Mouse (Mus musculus) hindbrain, embryonic 10.5 days (tissue): ENCODE measurements around the gene Slc2a8. TPM values are rescaled to one million over a fixed set of nuclear protein-coding genes. Genes with fewer than 3 reads are reported as not detected.
"Not testable (repeated sequence)": the region's sequence is repeated elsewhere in the genome, so short reads cannot be mapped to it uniquely, and the experiment has no call there.

ENCODE experiments used
- DNase-seq: peaks from one replicate; pipeline ENCODE4 v3.0.0-alpha.2; 2017; ENCODE audit warnings: low spot score
- H3K27ac ChIP-seq: fragments of 300-500 bp; sonication (generic); 2 replicates; pipeline ENCODE4 v1.5.1; 2016; ENCODE audit warnings: mild to moderate bottlenecking, moderate library complexity
- H3K27me3 ChIP-seq: fragments of 300-500 bp; sonication (generic); 2 replicates; pipeline ENCODE4 v1.6.1; 2016; ENCODE audit warnings: mild to moderate bottlenecking; ENCODE audit not compliant: poor library complexity, insufficient read depth, severe bottlenecking
- H3K36me3 ChIP-seq: fragments of 300-500 bp; sonication (generic); 2 replicates; pipeline ENCODE4 v1.6.1; 2016; ENCODE audit warnings: mild to moderate bottlenecking, moderate library complexity
- H3K4me1 ChIP-seq: fragments of 300-500 bp; sonication (generic); replicated peaks from 2 replicates; pipeline ENCODE4 v1.6.1; 2016; ENCODE audit warnings: mild to moderate bottlenecking
- H3K4me3 ChIP-seq: fragments of 300-500 bp; sonication (generic); 2 replicates; pipeline ENCODE4 v1.5.1; 2016; ENCODE audit warnings: mild to moderate bottlenecking, moderate library complexity
- H3K9me3 ChIP-seq: fragments of 300-500 bp; sonication (generic); 2 replicates; pipeline ENCODE4 v1.6.1; 2016; ENCODE audit warnings: mild to moderate bottlenecking, moderate library complexity
- WGBS: fragments of 180-500 bp; shearing (Covaris S2); methylation state at CpG from one replicate; pipeline ENCODE4 v1.1.7; 2016; 5-methylcytosine and 5-hydroxymethylcytosine counted together
- polyA plus RNA-seq: library from polyadenylated mRNA; unstranded; fragments of >200 nt; fragmentation: Nextera tagmentation; extraction: Ambion mirVana; gene quantifications from 2 replicates; pipeline ENCODE4 v1.2.1, GENCODE M21; 2016

The Slc2a8 gene
- 21.3 and 27.4 TPM in 2 replicates for polyA plus RNA-seq

- H3K27ac ChIP-seq = peak within 1 kb of the TSS; percentile 89
- peak within 1 kb of the TSS; percentile 87 for H3K4me3 ChIP-seq
- WGBS = under 1% methylated on average over 50 of the region's 50 CpGs
- H3K36me3 ChIP-seq = no peaks in the 10 kb centered on the region
- H3K27me3 ChIP-seq = no peaks in the 10 kb centered on the region
- H3K9me3 ChIP-seq = no peaks in the 10 kb centered on the region
- DNase-seq = peak; percentile 95
- peaks cover 37% of the 10 kb centered on the region for H3K4me1 ChIP-seq
Measured at GRCm38 (mm10) chr2:32981725-32982271, at the start of gene Slc2a8. Gene Slc2a8 (minus strand): TSS chr2:32982083.

DNA sequence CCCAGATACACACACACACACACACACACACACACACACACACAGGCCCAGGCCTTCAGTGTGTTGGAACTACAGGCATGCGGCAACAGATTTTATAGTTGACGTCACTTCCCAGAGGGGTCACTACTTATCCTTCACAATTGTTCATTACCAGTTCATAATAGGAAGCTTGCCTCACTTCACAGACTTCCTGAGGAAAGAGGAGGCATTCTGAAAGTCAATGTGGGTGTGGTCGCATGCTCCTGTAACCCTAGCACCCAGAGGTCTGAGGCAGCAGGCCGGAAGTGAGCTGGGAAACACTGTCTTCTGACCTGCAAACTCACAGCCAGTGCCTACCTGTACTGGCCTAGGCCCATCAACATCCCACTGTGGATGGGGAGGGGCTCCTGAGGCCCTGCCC is 43.2 kb upstream of the Slc2a8 start:
- no peaks in the 10 kb centered on the region for H3K27me3 ChIP-seq
- H3K27ac ChIP-seq = no peak overlapping the region
- H3K4me3 ChIP-seq = no peak overlapping the region
- no peak for DNase-seq
- no peaks in the 10 kb centered on the region for H3K9me3 ChIP-seq
- H3K4me1 ChIP-seq = no peaks in the 10 kb centered on the region
- H3K36me3 ChIP-seq = no peaks in the 10 kb centered on the region
- WGBS = 83% methylated on average over 4 of the region's 4 CpGs

- Histone ChIP-seq H3K9me3 (no peaks in the 10 kb centered on the region), H3K4me1 (no peaks in the 10 kb centered on the region), H3K27ac (no peak overlapping the region), H3K36me3 (no peaks in the 10 kb centered on the region), H3K27me3 (no peaks in the 10 kb centered on the region), H3K4me3 (no peak overlapping the region)
- DNase-seq = no peak
- 73% methylated on average over 10 of the region's 10 CpGs for WGBS
Measured at GRCm38 (mm10) chr2:33024564-33024963, 42.7 kb upstream of the Slc2a8 start.

- Histone ChIP-seq H3K27ac (no peak overlapping the region), H3K27me3 (no peaks in the 10 kb centered on the region), H3K4me1 (no peaks in the 10 kb centered on the region), H3K36me3 (no peaks in the 10 kb centered on the region), H3K4me3 (no peak overlapping the region), H3K9me3 (no peaks in the 10 kb centered on the region)
- DNase-seq = no peak
- WGBS = 77% methylated on average over 6 of the region's 6 CpGs
Measured at GRCm38 (mm10) chr2:33022846-33023245, 41.0 kb upstream of the Slc2a8 start.

DNA sequence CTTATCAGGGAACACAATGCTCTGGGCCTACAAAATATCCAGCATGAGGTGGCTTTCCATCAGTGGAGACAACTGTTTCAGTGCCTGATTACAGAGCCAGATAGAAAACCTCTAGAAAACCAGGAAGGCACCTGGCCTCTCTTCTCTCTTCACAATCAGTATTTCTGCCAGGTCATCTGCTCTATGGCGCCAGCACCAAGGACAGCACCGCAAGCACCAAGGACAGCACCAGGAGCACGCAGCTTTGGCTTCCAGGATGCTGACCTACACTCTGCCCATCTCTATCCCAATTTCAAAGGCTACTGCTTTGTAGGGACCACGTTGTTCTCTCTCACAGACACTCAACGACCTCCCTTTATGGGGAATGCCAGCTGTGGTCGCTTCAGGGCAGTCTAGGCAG is 36.1 kb upstream of the Slc2a8 start:
- peak; percentile 62 for DNase-seq
- no peaks in the 10 kb centered on the region for H3K27me3 ChIP-seq
- no peak overlapping the region for H3K4me3 ChIP-seq
- H3K36me3 ChIP-seq = no peaks in the 10 kb centered on the region
- no peaks in the 10 kb centered on the region for H3K9me3 ChIP-seq
- H3K27ac ChIP-seq = no peak overlapping the region
- H3K4me1 ChIP-seq = 0 out of 2 replicates have a peak, but pooled peaks cover 6% of the 10 kb centered on the region
- 9% methylated on average over 6 of the region's 6 CpGs for WGBS

DNA sequence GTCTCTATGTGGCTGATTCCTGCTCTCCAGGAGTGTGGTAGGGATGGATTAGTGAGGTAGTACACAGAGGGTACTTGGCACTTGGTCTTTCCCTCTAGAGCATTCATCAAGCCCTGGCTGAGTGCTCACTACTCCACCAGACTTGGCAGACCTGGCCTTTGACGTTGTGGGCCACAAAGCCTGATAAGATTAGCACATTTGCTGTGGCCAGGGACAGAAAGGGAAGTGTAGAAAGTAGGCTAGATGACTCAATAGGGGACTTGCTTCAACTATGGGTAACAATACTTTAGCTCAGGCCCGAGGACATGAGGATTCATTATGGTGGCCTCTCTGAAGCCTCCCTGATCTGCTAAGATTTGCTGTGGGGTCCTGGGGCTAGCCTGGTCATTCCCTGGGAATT is 35.3 kb upstream of the Slc2a8 start:
- Histone ChIP-seq H3K9me3 (no peaks in the 10 kb centered on the region), H3K27me3 (no peaks in the 10 kb centered on the region), H3K4me1 (0 out of 2 replicates have a peak, but pooled peaks cover 6% of the 10 kb centered on the region), H3K4me3 (no peak overlapping the region), H3K36me3 (no peaks in the 10 kb centered on the region), H3K27ac (no peak overlapping the region)
- 81% methylated on average over 2 of the region's 2 CpGs for WGBS
- DNase-seq = no peak

DNA sequence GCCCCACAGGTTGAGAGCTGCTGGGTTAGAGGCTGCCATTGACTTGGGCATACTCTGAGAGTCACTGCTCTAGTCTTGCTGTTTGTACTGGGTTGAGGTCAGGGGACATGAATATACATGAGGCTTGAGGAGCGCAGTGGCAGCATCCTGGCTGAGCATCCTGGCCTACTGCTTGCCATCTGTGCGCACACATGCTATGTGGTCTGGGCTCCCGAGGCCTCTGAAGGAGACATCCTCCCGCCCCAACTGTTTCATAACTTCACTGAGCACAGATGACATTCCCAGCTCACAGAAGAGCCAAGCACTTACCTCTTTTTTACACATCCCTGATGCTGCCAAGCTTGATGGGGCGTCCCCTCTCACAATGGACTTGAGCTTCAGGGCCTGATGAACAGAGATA is 33.0 kb upstream of the Slc2a8 start:
- Histone ChIP-seq H3K4me1 (0 out of 2 replicates have a peak, but pooled peaks cover 6% of the 10 kb centered on the region), H3K4me3 (no peak overlapping the region), H3K27me3 (no peaks in the 10 kb centered on the region), H3K9me3 (no peaks in the 10 kb centered on the region), H3K27ac (no peak overlapping the region), H3K36me3 (no peaks in the 10 kb centered on the region)
- no peak for DNase-seq
- WGBS = 77% methylated on average over 5 of the region's 5 CpGs

- DNase-seq, H3K4me3 ChIP-seq, H3K36me3 ChIP-seq, H3K4me1 ChIP-seq, H3K27ac ChIP-seq, H3K9me3 ChIP-seq, H3K27me3 ChIP-seq: not testable (repeated sequence)
- 79% methylated on average over 4 of the region's 4 CpGs for WGBS
Measured at GRCm38 (mm10) chr2:33009055-33009454, 27.2 kb upstream of the Slc2a8 start.

DNA sequence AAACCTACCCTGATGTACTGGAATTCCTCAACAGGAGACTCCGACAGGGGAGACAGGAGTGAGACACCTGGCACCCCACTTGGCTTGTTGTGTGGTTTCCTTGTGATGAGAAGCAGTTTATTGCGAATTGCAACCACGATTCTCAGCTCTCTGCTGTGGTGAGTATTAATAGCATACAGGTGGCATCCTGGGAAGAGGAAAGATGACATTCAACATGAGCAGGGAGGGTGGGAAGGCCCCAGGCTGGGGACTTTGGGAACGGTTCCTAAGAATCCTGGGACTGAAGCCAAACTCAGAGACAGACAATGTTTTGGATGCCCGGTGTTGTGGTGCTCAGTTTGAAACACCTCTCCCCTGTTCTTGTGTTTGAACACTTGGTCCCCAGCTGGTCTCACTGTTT is 23.2 kb upstream of the Slc2a8 start:
- H3K4me1 ChIP-seq = no peaks in the 10 kb centered on the region
- no peak for DNase-seq
- 85% methylated on average over 5 of the region's 5 CpGs for WGBS

DNA sequence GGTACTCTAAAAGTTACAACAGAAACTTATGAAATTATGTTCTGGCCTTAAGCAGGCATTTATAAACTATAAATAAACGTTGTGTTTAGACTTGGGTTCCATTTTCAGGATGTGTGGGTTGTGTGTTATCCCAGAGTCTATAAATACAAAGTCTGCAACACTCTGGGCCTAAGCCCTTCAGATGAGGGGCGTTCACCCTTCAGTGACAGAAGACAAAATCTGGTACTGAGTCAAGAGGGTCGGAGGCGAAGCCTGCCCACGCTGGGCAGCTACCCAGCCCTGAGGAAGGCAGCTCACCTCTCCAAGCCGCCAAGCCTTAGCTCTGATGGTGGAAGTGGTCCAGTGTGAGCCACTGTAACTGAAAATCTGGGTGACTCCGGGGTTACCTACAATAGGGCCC is 20.3 kb upstream of the Slc2a8 start:
- Histone ChIP-seq H3K27ac (no peak overlapping the region), H3K36me3 (0 out of 2 replicates have a peak, but pooled peaks cover 3% of the 10 kb centered on the region), H3K4me1 (no peaks in the 10 kb centered on the region), H3K9me3 (no peaks in the 10 kb centered on the region), H3K4me3 (no peak overlapping the region), H3K27me3 (no peaks in the 10 kb centered on the region)
- DNase-seq = no peak
- 89% methylated on average over 7 of the region's 7 CpGs for WGBS

More for the DNA sequence above, 23.2 kb upstream of the Slc2a8 start:
- no peaks in the 10 kb centered on the region for H3K27me3 ChIP-seq
- no peak overlapping the region for H3K4me3 ChIP-seq
- H3K27ac ChIP-seq = no peak overlapping the region
- H3K36me3 ChIP-seq = 0 out of 2 replicates have a peak, but pooled peaks cover 3% of the 10 kb centered on the region
- H3K9me3 ChIP-seq = no peaks in the 10 kb centered on the region

GRCm38 (mm10) chr2:32999752-33000151 is 17.9 kb upstream of the Slc2a8 start:
- no peak for DNase-seq
- 85% methylated on average over 2 of the region's 2 CpGs for WGBS
- no peak overlapping the region for H3K27ac ChIP-seq
- H3K4me1 ChIP-seq = no peaks in the 10 kb centered on the region
- no peak overlapping the region for H3K4me3 ChIP-seq
- no peaks in the 10 kb centered on the region for H3K27me3 ChIP-seq
- H3K9me3 ChIP-seq = no peaks in the 10 kb centered on the region
- no peaks in the 10 kb centered on the region for H3K36me3 ChIP-seq

DNA sequence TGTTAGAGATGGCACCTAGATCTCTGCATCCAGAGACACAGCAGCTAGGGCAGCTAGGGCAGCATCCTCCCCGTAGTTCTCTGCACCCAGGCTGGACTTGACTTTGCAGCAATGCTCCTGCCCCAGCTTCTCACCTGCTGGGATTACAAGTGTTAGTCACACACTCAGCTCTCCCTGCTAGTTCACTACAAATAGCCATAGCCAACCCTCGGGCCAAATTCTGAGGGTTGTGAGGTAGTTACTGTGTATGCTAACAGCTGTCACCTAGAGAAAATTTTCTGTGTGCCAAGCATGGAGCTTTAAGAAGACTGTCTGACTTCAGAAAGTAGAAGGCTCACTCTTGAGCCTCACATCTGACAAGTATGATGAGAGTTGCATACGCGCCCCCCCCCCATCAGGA is 15.9 kb upstream of the Slc2a8 start:
- H3K9me3 ChIP-seq = no peaks in the 10 kb centered on the region
- no peak overlapping the region for H3K4me3 ChIP-seq
- 78% methylated on average over 4 of the region's 4 CpGs for WGBS
- no peaks in the 10 kb centered on the region for H3K36me3 ChIP-seq
- H3K4me1 ChIP-seq = no peaks in the 10 kb centered on the region
- H3K27ac ChIP-seq = no peak overlapping the region
- DNase-seq = no peak
- H3K27me3 ChIP-seq = no peaks in the 10 kb centered on the region

- 72% methylated on average over 6 of the region's 6 CpGs for WGBS
- no peak for DNase-seq
- Histone ChIP-seq H3K27me3 (no peaks in the 10 kb centered on the region), H3K4me1 (no peaks in the 10 kb centered on the region), H3K27ac (no peak overlapping the region), H3K36me3 (no peaks in the 10 kb centered on the region), H3K9me3 (no peaks in the 10 kb centered on the region), H3K4me3 (no peak overlapping the region)
Measured at GRCm38 (mm10) chr2:32997081-32997480, 15.2 kb upstream of the Slc2a8 start.

DNA sequence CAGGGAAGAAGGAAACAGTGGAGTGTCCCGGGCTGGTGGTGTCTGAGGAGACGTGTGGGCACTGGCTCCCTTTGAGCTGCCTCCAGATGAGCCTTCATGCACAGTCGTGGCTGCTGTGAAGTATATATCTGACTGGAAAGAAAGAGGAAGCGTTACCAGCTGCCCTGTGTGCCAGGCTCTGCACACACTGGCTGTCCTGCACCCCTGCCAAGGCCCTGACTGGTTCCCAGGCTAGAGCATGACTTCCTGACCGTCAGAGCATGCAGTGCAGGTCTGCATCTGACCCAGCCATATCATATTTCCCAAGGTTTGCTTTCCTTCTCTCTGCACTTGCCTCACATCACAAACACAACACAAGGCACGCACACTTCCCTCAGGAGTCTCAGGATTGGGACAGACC is 10.2 kb upstream of the Slc2a8 start:
- Histone ChIP-seq H3K27me3 (no peaks in the 10 kb centered on the region), H3K27ac (no peak overlapping the region), H3K9me3 (no peaks in the 10 kb centered on the region), H3K4me1 (no peaks in the 10 kb centered on the region), H3K4me3 (no peak overlapping the region), H3K36me3 (no peaks in the 10 kb centered on the region)
- DNase-seq = no peak
- 71% methylated on average over 6 of the region's 6 CpGs for WGBS
